Mouse (Mus musculus) midbrain, embryonic 12.5 days (tissue): ENCODE measurements at regions not wholly inside any gene's neighbourhood (a gene's known extent, or its start where the extent isn't known, plus 50 kb on each side); places are given as distances from the start of the nearest gene placed in this dataset.
A peak's percentile ranks its signal among the peaks of the same experiment; 100 is the strongest.

Experiments
- ATAC-seq: fragments of 200-750 bp; cut with Nextera tagmentation; 2 replicates; pipeline ENCODE4 v1.8.0; 2017; ENCODE audit warnings: low read depth, moderate TSS enrichment, moderate library complexity; ENCODE audit not compliant: low FRiP score
- H3K27ac ChIP-seq: fragments of 300-500 bp; sonication (generic); replicated peaks from 2 replicates; pipeline ENCODE4 v1.5.1; 2016; ENCODE audit warnings: mild to moderate bottlenecking
- H3K27me3 ChIP-seq: fragments of 300-500 bp; sonication (generic); 2 replicates; pipeline ENCODE4 v1.6.1; 2016; ENCODE audit warnings: mild to moderate bottlenecking
- H3K36me3 ChIP-seq: fragments of 300-500 bp; sonication (generic); 2 replicates; pipeline ENCODE4 v1.6.1; 2016
- H3K4me1 ChIP-seq: fragments of 300-500 bp; sonication (generic); 2 replicates; pipeline ENCODE4 v1.6.1; 2016
- H3K4me2 ChIP-seq: fragments of 300-500 bp; sonication (generic); replicated peaks from 2 replicates; pipeline ENCODE4 v1.6.1; 2016; ENCODE audit warnings: mild to moderate bottlenecking, moderate library complexity
- H3K4me3 ChIP-seq: fragments of 300-500 bp; sonication (generic); 2 replicates; pipeline ENCODE4 v1.5.1; 2016; ENCODE audit warnings: mild to moderate bottlenecking
- H3K9ac ChIP-seq: fragments of 300-500 bp; sonication (generic); replicated peaks from 2 replicates; pipeline ENCODE4 v1.6.1; 2016; ENCODE audit warnings: mild to moderate bottlenecking, moderate library complexity
- H3K9me3 ChIP-seq: fragments of 300-500 bp; sonication (generic); 2 replicates; pipeline ENCODE4 v1.6.1; 2016; ENCODE audit warnings: mild to moderate bottlenecking
- WGBS: fragments of 180-500 bp; shearing (Covaris S2); methylation state at CpG from one replicate; pipeline ENCODE4 v1.1.7; 2016; 5-methylcytosine and 5-hydroxymethylcytosine counted together

GRCm38 (mm10) chr8:15734461-15734860 lies 688.6 kb upstream of the BB014433 start:
- no peaks in the 10 kb centered on the region for H3K27me3 ChIP-seq
- no peaks in the 10 kb centered on the region for H3K36me3 ChIP-seq
- H3K4me1 ChIP-seq, result no peaks in the 10 kb centered on the region
- no peaks in the 10 kb centered on the region for H3K9me3 ChIP-seq
- 71% methylated on average over 2 of the region's 2 CpGs for WGBS
- no peak overlapping the region for H3K27ac ChIP-seq
- no peak for ATAC-seq
- no peak overlapping the region for H3K4me3 ChIP-seq
- no peak overlapping the region for H3K9ac ChIP-seq
- no peak overlapping the region for H3K4me2 ChIP-seq

- Histone ChIP-seq H3K4me1 (no peaks in the 10 kb centered on the region), H3K27me3 (no peaks in the 10 kb centered on the region), H3K27ac (no peak overlapping the region), H3K4me2 (no peak overlapping the region), H3K4me3 (no peak overlapping the region), H3K36me3 (no peaks in the 10 kb centered on the region), H3K9me3 (no peaks in the 10 kb centered on the region), H3K9ac (no peak overlapping the region)
- WGBS, result 88% methylated on average over 2 of the region's 2 CpGs
- ATAC-seq, result no peak
Observed at GRCm38 (mm10) chr8:15731324-15731723, 685.4 kb upstream of the BB014433 start.

GRCm38 (mm10) chr8:15729075-15729474 lies 683.2 kb upstream of the BB014433 start:
- no peak overlapping the region for H3K4me2 ChIP-seq
- H3K27me3 ChIP-seq, result no peaks in the 10 kb centered on the region
- H3K27ac ChIP-seq, result no peak overlapping the region
- H3K4me1 ChIP-seq, result no peaks in the 10 kb centered on the region
- peak; percentile 72; the same call in 1 of the 2 replicates for ATAC-seq
- no peak overlapping the region for H3K4me3 ChIP-seq
- no peak overlapping the region for H3K9ac ChIP-seq
- 5% methylated on average over 1 of the region's 1 CpGs for whole genome bisulfite sequencing
- H3K9me3 ChIP-seq, result no peaks in the 10 kb centered on the region
- no peaks in the 10 kb centered on the region for H3K36me3 ChIP-seq

GRCm38 (mm10) chr8:15726310-15726709 lies 680.4 kb upstream of the BB014433 start:
- no peak overlapping the region for H3K27ac ChIP-seq
- H3K27me3 ChIP-seq, result no peaks in the 10 kb centered on the region
- 93% methylated on average over 6 of the region's 6 CpGs for WGBS
- H3K9me3 ChIP-seq, result no peaks in the 10 kb centered on the region
- no peak overlapping the region for H3K4me3 ChIP-seq
- H3K9ac ChIP-seq, result no peak overlapping the region
- H3K36me3 ChIP-seq, result no peaks in the 10 kb centered on the region
- no peak overlapping the region for H3K4me2 ChIP-seq
- ATAC-seq, result no peak
- no peaks in the 10 kb centered on the region for H3K4me1 ChIP-seq
